Mouse (Mus musculus) cerebellum, adult 2 months (tissue): ENCODE results near the gene Rubcnl.

Source experiments
- CTCF ChIP-seq: fragments of 200-500 bp; IDR thresholded peaks from 2 replicates; pipeline ENCODE4 v1.5.1; 2011; ENCODE audit warnings: low read depth, mild to moderate bottlenecking, control low read depth, low read length, moderate library complexity, borderline replicate concordance; ENCODE audit not compliant: insufficient read depth
- POLR2A ChIP-seq: fragments of 200-500 bp; IDR thresholded peaks from 2 replicates; pipeline ENCODE4 v1.6.1; 2011; ENCODE audit warnings: low read length, control low read depth, borderline replicate concordance; ENCODE audit not compliant: insufficient read depth

GRCm38 (mm10) chr14:75034240-75034639 lies 18.4 kb downstream of the Rubcnl start:
- no peak for TF ChIP-seq CTCF
- TF ChIP-seq POLR2A, result no peak
